Mouse (Mus musculus): ENCODE results near the gene Pcgf2.
"Not testable (repeated sequence)": the region's sequence is repeated elsewhere in the genome, so short reads cannot be mapped to it uniquely, and the experiment has no call there.

- not testable (repeated sequence) for TF ChIP-seq CTCF (IDR thresholded peaks at IDR 0.05; ENCODE audit: borderline replicate concordance, extremely low read depth, insufficient read depth, insufficient read length); POLR2A (IDR thresholded peaks at IDR 0.05; ENCODE audit: borderline replicate concordance, extremely low read depth, insufficient read depth, insufficient read length, poor library complexity, severe bottlenecking)
These were observed 46.9 kb downstream of the Pcgf2 start for GRCm38 (mm10) chr11:97653376-97653775.
